In genomic region chr10:115127907-115128306, GRCm38 (mm10) we compare ENCODE assay signal across 31 mouse cellular contexts. TPM values are rescaled to one million over a fixed set of nuclear protein-coding genes. Genes with fewer than 3 reads are reported as not detected.
"Had no signal": no experiment of that assay in that cellular context is flagged by ENCODE, and none has a peak within 500 bp of the region (broad histone marks: within the 10 kb centered on the region; RNA-seq: fewer than 3 reads in every experiment).

No protein-coding gene starts in this region.

- ATAC-seq: forebrain, embryonic 13.5 days; forebrain, embryonic 14.5 days; forebrain, embryonic 15.5 days; forebrain, embryonic 16.5 days; forebrain, postnatal 0 days had no signal

- H3K4me2 ChIP-seq: embryonic facial prominence, embryonic 12.5 days; embryonic facial prominence, embryonic 13.5 days; embryonic facial prominence, embryonic 15.5 days; forebrain, embryonic 12.5 days; forebrain, embryonic 13.5 days; forebrain, embryonic 15.5 days had no signal

- H3K36me3 ChIP-seq: embryonic facial prominence, embryonic 10.5 days; embryonic facial prominence, embryonic 12.5 days; embryonic facial prominence, embryonic 13.5 days; embryonic facial prominence, embryonic 15.5 days; forebrain, embryonic 10.5 days; forebrain, embryonic 12.5 days; forebrain, embryonic 15.5 days had no signal

- DNase-seq: cerebellum, adult 18-20 months; cerebellum, adult 2 months; cerebellum, adult 8-10 months; cerebellum, adult 9-10 months; cerebellum, adult 9-11 months; cerebellum, postnatal 10 days; cerebellum, postnatal 14 days; cerebellum, postnatal 25 days; cerebellum, postnatal 36 days; embryo, embryonic 11 days; forebrain, postnatal 0 days; gastrocnemius, adult 2 months; gastrocnemius, postnatal 10 days; gastrocnemius, postnatal 14 days; gastrocnemius, postnatal 25 days; gastrocnemius, postnatal 36 days; heart, adult 18-20 months had no signal

- H3K4me3 ChIP-seq: embryonic facial prominence, embryonic 10.5 days; embryonic facial prominence, embryonic 12.5 days; embryonic facial prominence, embryonic 13.5 days; embryonic facial prominence, embryonic 15.5 days; erythroblast, embryonic 14.5 days; forebrain, embryonic 10.5 days; forebrain, embryonic 12.5 days; forebrain, embryonic 13.5 days; forebrain, embryonic 15.5 days; gastrocnemius, adult 2 months had no signal

- H3K4me1 ChIP-seq: embryonic facial prominence, embryonic 13.5 days; embryonic facial prominence, embryonic 15.5 days had no signal

- H3K27me3 ChIP-seq: embryonic facial prominence, embryonic 12.5 days; embryonic facial prominence, embryonic 13.5 days; embryonic facial prominence, embryonic 15.5 days; forebrain, embryonic 12.5 days; forebrain, embryonic 13.5 days; forebrain, embryonic 15.5 days had no signal

- H3K27ac ChIP-seq: embryonic facial prominence, embryonic 10.5 days; embryonic facial prominence, embryonic 12.5 days; embryonic facial prominence, embryonic 13.5 days; embryonic facial prominence, embryonic 15.5 days; forebrain, embryonic 10.5 days; forebrain, embryonic 12.5 days; forebrain, embryonic 13.5 days; forebrain, embryonic 15.5 days; gastrocnemius, adult 2 months had no signal

- H3K9ac ChIP-seq: embryonic facial prominence, embryonic 12.5 days; embryonic facial prominence, embryonic 13.5 days; embryonic facial prominence, embryonic 15.5 days; forebrain, embryonic 12.5 days; forebrain, embryonic 13.5 days; forebrain, embryonic 15.5 days; forebrain, postnatal 0 days had no signal

- H3K9me3 ChIP-seq: embryonic facial prominence, embryonic 10.5 days; embryonic facial prominence, embryonic 12.5 days; embryonic facial prominence, embryonic 13.5 days; embryonic facial prominence, embryonic 15.5 days; forebrain, embryonic 10.5 days; forebrain, embryonic 12.5 days; forebrain, embryonic 13.5 days; forebrain, embryonic 15.5 days had no signal

RNA-seq across cellular contexts. Expression of gene Tph2, which starts 56.9 kb away (rescaled TPM):
- total RNA-seq: common myeloid progenitor, adult 5-6 weeks; gastrocnemius, adult 2 months; gastrocnemius, postnatal 10 days; gastrocnemius, postnatal 14 days; gastrocnemius, postnatal 25 days; gastrocnemius, postnatal 36 days; gastrocnemius, postnatal 4 days; granulocyte monocyte progenitor cell, adult 5-6 weeks; heart, adult 18-20 months had no signal
- polyA plus RNA-seq: erythroblast, embryonic 14.5 days; forebrain, embryonic 10.5 days; forebrain, embryonic 12.5 days had no signal
